Mouse (Mus musculus) sigmoid colon, adult 10 weeks (tissue): ENCODE results near the gene Il15. TPM values are rescaled to one million over a fixed set of nuclear protein-coding genes. Genes with fewer than 3 reads are reported as not detected.

Source experiments
- polyA plus RNA-seq: library from polyadenylated mRNA; stranded (reverse); fragments of 350-450 nt; fragmentation: Illumina TruSeq; extraction: RNeasy Lipid Tissue Mini Kit (QIAGEN cat#74804); gene quantifications from one replicate; pipeline ENCODE4 v1.2.3, GENCODE M21; 2014; ENCODE audit warnings: low read depth, low replicate concordance

The Il15 gene
- polyA plus RNA-seq, result 72.7 TPM

DNA sequence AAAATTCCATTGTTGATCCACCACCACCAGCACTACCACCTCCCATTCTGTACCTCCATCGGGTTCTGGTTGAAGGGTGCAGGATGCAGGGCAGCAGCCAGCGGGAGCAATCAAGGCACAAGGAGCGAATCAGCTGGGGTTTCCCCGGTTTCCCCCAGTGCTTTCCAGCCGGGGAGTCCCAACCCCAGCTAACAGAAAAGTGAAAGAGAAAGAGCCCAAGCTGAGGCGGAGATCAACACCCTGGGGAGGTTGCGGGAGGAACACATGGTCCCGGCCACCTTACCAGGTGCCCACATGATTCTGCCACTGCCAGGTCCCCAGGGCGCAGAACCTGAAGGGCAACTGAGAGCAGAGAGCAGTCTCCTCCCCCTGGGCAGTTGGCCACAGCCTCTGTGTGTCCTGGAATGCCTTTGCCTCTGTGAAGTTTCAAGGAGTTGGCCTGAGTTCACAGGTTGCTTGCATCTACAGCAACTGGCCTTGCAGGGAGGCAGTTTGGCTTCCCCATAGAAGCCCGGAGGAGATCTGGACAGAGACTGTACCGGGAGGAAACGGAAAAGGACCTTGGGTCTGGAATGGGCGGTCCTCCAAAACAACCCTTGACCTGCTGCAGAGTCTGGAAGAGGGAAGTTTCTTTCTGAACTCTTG lies at the start of gene Il15:
Il15 (minus strand) TSS at position 537 of the 645 bp plus-strand sequence.

